Mouse (Mus musculus) right cerebral cortex, adult 18-20 months (tissue): ENCODE measurements at regions not wholly inside any gene's neighbourhood (a gene's known extent, or its start where the extent isn't known, plus 50 kb on each side); places are given as distances from the start of the nearest gene placed in this dataset.

ENCODE experiments used
- DNase-seq: peaks from one replicate; pipeline ENCODE4 v3.0.0; 2022; ENCODE audit warnings: mixed read lengths

- peak; percentile 23 for DNase-seq
Measured at GRCm38 (mm10) chr17:87531411-87532157, 84.8 kb upstream of the Calm2 start.

DNA sequence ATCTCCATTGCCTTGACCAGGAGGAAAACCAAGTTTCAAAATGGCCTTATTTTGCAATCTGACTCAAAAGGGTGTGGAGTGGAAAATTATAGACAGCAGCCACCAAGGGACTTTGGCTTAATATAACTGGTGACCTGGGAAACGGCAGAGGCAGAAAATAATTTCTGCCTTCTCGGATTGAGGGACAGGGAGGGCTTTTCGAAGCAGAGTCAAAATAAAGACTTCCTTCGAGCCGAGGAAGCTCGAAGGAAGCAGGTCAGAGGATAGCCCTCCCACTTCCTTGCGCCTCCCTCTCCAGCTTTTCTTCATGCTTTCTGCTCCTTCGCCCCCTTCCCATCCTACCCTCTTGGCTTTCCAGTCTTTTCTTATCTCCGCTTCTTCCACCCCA lies 85.4 kb upstream of the Calm2 start:
- peak; percentile 31 for DNase-seq

DNA sequence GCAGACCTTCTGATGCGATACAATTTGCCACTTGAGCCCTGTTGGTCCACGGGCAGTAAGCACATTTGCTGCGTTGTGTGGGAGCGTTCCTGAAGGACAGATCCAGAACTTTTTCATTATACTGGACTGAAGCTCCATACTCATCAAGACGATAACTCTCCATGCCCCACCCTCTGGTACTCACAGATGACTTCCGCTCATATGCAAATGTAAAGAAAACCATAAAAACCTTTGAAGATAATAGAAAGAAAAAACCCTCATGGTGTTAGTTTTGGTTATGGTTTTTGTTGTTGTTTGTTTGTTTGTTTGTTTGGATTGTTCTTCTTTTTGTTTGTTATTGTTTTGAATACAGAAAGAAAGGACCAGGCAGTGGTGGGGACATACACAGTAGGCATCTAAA lies 86.0 kb upstream of the Calm2 start:
- DNase-seq, result no peak

GRCm38 (mm10) chr17:87549568-87549967 lies 86.2 kb upstream of the Epcam start:
- DNase-seq, result no peak

GRCm38 (mm10) chr17:87550518-87551164 lies 85.1 kb upstream of the Epcam start:
- no peak for DNase-seq

GRCm38 (mm10) chr17:87554561-87554960 lies 81.2 kb upstream of the Epcam start:
- DNase-seq, result no peak

- DNase-seq, result no peak
Measured at GRCm38 (mm10) chr17:87558419-87558818, 77.4 kb upstream of the Epcam start.

GRCm38 (mm10) chr17:87559641-87560040 lies 76.1 kb upstream of the Epcam start:
- DNase-seq, result no peak

GRCm38 (mm10) chr17:87560923-87561322 lies 74.9 kb upstream of the Epcam start:
- no peak for DNase-seq

DNA sequence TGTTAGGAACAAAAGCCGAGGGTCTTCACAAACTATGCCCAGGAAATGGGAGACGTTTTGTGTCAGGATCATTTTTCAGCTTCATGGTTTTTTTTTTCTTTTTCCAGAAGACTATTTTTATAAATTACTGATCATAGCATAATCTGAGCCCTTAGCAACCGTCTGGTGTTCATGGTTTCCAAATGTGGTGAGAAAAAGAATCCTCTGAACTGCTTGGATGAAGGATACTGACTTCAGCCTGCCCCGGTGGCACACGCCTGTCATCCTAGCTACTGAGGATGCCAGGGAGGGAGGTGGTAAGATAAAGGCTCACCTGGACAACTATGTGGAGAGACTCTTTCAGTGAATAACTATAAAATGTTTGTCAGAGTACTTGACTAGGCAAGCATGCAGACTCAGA lies 72.4 kb upstream of the Epcam start:
- DNase-seq, result no peak

DNA sequence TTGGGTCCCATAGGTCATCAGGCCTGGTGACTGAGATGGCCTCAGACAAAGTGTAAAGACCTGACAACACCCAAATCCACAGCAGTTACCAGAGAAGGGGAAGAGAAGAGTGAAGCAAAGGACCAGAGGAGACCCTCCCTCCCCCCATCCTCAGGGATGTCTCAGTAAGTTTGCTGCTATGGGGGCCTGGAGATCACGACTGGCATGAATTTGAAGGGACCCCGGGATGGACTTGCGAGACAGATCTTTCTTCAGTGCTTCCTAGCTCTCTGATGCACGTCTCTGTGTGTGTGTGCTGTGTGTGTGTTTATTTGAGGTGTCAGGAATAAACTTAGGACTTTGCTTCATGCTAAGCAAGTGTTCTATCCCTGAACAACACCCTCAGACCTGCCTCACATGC lies 70.1 kb upstream of the Epcam start:
- DNase-seq, result no peak

- peak; percentile 9 for DNase-seq
Measured at GRCm38 (mm10) chr17:87566296-87566695, 69.5 kb upstream of the Epcam start.

DNA sequence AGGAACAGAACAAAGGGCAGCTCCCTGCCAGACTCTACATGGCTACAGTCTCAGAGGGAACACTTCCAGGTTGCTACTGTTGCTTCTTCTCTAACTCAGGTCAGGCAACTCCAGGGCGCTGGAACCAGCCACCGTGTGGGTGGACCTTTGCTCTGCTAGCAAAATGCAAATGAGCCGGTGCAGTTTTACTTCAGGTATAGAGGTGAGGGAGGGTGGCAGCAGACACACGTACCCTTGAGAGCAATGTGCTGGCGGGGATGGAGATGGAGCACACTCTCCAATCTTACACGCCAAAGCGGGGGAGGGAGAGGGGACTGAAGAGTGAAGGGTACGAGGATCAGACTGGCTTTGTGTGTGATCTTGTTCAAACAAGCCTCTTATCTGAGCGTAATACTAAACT lies 68.8 kb upstream of the Epcam start:
- no peak for DNase-seq

DNA sequence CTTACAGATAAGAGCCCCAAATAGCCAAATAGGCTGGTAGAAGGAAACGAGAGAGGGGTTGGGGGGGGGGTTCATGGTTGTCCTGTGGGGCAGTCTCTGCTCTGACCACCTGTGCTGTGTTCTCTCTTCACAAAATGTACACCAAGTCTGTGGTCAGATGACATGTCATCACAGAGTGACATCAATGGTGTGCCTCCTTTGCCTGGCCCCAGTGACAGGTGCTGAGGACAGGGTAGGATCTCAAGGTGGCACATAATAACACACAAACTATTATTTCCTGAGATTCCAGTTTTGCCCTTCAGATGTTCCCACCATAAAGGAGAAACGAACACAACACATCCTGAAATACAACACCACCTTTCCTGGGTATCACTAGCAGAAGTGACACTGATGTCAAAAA lies 68.3 kb upstream of the Epcam start:
- DNase-seq, result no peak

DNA sequence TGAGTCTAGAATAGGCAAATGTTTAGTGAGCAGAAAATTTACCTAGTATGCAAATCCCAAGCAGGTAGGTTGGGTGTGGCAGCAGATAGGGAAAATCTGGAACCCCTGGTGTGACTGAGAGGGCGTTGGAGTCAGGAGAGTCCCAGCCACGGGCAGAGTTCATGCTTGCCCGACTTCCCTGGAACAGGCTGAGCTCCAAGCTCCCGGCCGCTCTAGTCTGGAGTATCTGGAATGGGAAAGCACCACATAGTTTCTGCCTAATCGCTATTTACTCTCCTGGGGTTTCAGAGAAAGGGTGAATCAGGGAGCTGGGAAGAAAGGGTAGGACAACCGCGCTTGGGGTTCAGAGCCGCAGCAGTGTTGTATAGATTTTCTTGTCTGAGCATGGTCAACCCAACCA lies 65.8 kb upstream of the Epcam start:
- DNase-seq, result no peak

GRCm38 (mm10) chr17:87570676-87571344 lies 65.0 kb upstream of the Epcam start:
- no peak for DNase-seq

DNA sequence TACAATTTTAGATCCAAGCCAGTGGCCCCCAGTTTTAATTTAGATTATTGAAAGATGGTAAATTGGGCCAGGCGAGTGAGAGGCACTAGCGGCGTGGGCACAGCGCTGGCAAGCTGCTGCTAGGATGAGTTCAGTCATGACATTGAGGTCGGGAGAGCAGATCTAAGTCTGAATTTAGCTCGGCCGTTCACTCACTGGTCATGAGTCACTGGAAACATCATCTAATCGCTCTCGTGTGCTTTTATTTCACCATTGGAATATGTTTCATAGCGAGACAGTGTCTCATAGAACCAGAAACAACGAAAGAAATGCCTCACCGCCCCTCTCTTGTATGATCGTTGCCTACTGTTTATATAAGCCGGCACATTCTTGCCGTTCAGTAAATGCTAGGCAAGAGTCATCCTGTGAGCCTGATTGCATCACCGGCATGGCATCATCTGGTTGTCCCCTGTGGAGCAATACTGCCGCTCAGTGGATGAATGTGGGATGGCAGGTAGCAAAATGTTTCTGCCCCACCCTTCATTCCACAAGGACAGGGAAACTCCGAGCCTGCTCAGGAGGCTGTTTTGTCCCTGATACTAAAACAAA lies 64.3 kb upstream of the Epcam start:
- DNase-seq, result peak; percentile 92

DNA sequence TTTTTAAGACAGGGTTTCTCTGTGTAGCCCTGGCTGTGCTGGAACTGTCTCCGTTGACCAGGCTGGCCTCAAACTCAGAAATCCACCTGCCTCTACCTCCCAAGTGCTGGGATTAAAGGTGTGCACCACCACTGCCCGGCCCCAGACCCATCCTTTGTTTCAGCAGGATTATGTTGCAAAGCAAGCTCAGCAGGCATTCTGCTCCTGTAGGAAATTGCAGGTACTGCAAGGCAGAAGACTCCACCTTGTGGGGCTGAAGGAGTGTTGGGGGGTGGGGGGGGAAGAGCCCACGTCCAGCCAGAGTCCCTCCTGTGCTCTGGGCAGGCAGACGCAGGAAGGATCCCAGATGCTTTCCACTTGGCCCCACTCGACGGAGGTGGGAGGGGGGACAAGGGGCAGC lies 52.2 kb upstream of the Epcam start:
- no peak for DNase-seq

- no peak for DNase-seq
Measured at GRCm38 (mm10) chr17:87585355-87585754, 50.4 kb upstream of the Epcam start.
